Mouse (Mus musculus) MEL (cell line): ENCODE data around the gene Pafah2.

ENCODE experiments used
- BHLHE40 ChIP-seq: IDR thresholded peaks from 2 replicates; pipeline ENCODE4 v1.6.1; 2012; ENCODE audit warnings: low read depth, mild to moderate bottlenecking, inconsistent platforms, low read length, improper control_type of control experiment, borderline replicate concordance
- CTCF ChIP-seq, 3 experiments: IDR thresholded peaks in 2 of 3; conservative IDR thresholded peaks in 1 of 3; 2 replicates each; pipeline ENCODE4 v1.5.1; 2011 to 2012; ENCODE audit warnings: low read length in 3 of 3, low read depth in 2 of 3, mild to moderate bottlenecking in 2 of 3, improper control_type of control experiment in 1 of 3, inconsistent platforms in 1 of 3, mixed read lengths in 1 of 3, moderate library complexity in 1 of 3; ENCODE audit not compliant: control insufficient read depth in 1 of 3, insufficient read depth in 1 of 3, poor library complexity in 1 of 3, severe bottlenecking in 1 of 3
- EP300 ChIP-seq, 2 experiments: IDR thresholded peaks; 2 replicates each; pipeline ENCODE4 v1.6.1; 2011; ENCODE audit warnings: improper control_type of control experiment in 2 of 2, low read length in 2 of 2, low read depth in 1 of 2, mild to moderate bottlenecking in 1 of 2
- POLR2A ChIP-seq, 2 experiments: IDR thresholded peaks; 2 replicates each; pipeline ENCODE4 v1.6.1; 2011 to 2012; ENCODE audit warnings: low read length in 2 of 2, mild to moderate bottlenecking in 2 of 2, control low read depth in 1 of 2, improper control_type of control experiment in 1 of 2, low read depth in 1 of 2, moderate library complexity in 1 of 2; ENCODE audit not compliant: control insufficient read depth in 1 of 2, insufficient read depth in 1 of 2, poor library complexity in 1 of 2
- USF1 ChIP-seq: IDR thresholded peaks from 2 replicates; pipeline ENCODE4 v1.6.1; 2014; ENCODE audit warnings: low read depth, mild to moderate bottlenecking, inconsistent platforms, low read length, improper control_type of control experiment, moderate library complexity

GRCm38 (mm10) chr4:134449595-134450391 is 53.7 kb downstream of the Pafah2 start:
- TF ChIP-seq CTCF (IDR thresholded peaks at IDR 0.05 in 2 of 3, conservative IDR thresholded peaks at IDR 0.05 in 1 of 3; ENCODE audit: control insufficient read depth in 1 of 3, insufficient read depth in 1 of 3, low read depth in 2 of 3, low read length in 3 of 3, poor library complexity in 1 of 3, severe bottlenecking in 1 of 3) (no peak), EP300 (IDR thresholded peaks at IDR 0.05; ENCODE audit: low read depth in 1 of 2, low read length in 2 of 2) (no peak), BHLHE40 (no peak), POLR2A (IDR thresholded peaks at IDR 0.05; ENCODE audit: control insufficient read depth in 1 of 2, insufficient read depth in 1 of 2, low read depth in 1 of 2, low read length in 2 of 2, poor library complexity in 1 of 2) (no peak), USF1 (no peak)
